Mouse (Mus musculus) urinary bladder, postnatal 14 days (tissue): ENCODE results near the gene Sgcd.
"Not testable (repeated sequence)": the region's sequence is repeated elsewhere in the genome, so short reads cannot be mapped to it uniquely, and the experiment has no call there.

Experiments used
- DNase-seq: peaks from one replicate; pipeline ENCODE4 v3.0.0; 2021; ENCODE audit warnings: low spot score

Gene Sgcd

GRCm38 (mm10) chr11:47777226-47777915, 211.4 kb downstream of the Sgcd start:
- DNase-seq: no peak

- no peak for DNase-seq
These were observed 212.8 kb downstream of the Sgcd start for GRCm38 (mm10) chr11:47776019-47776418.

- no peak for DNase-seq
These were observed 222.9 kb downstream of the Sgcd start for GRCm38 (mm10) chr11:47765859-47766258.

- not testable (repeated sequence) for DNase-seq
These were observed 225.2 kb downstream of the Sgcd start for GRCm38 (mm10) chr11:47763569-47763968.

GRCm38 (mm10) chr11:47759015-47759414, 229.8 kb downstream of the Sgcd start:
- DNase-seq: no peak

- DNase-seq: no peak
These were observed 246.0 kb downstream of the Sgcd start for GRCm38 (mm10) chr11:47742806-47743205.

GRCm38 (mm10) chr11:47704930-47705787, 283.6 kb downstream of the Sgcd start:
- peak; percentile 28 for DNase-seq

- no peak for DNase-seq
These were observed 293.2 kb downstream of the Sgcd start for GRCm38 (mm10) chr11:47695611-47696010.

GRCm38 (mm10) chr11:47658135-47658534, 330.6 kb downstream of the Sgcd start:
- DNase-seq: peak; percentile 30

- DNase-seq: no peak
These were observed 342.9 kb downstream of the Sgcd start for GRCm38 (mm10) chr11:47645911-47646310.

GRCm38 (mm10) chr11:47641567-47642259, 347.1 kb downstream of the Sgcd start:
- DNase-seq: no peak

- no peak for DNase-seq
These were observed 348.2 kb downstream of the Sgcd start for GRCm38 (mm10) chr11:47640556-47640955.

- DNase-seq: no peak
These were observed 358.6 kb downstream of the Sgcd start for GRCm38 (mm10) chr11:47630186-47630585.

GRCm38 (mm10) chr11:47609892-47610291, 378.9 kb downstream of the Sgcd start:
- DNase-seq: no peak

GRCm38 (mm10) chr11:47574635-47575034, 414.1 kb downstream of the Sgcd start:
- DNase-seq: no peak

- no peak for DNase-seq
These were observed 420.3 kb downstream of the Sgcd start for GRCm38 (mm10) chr11:47568488-47568887.

GRCm38 (mm10) chr11:47566156-47566555, 422.6 kb downstream of the Sgcd start:
- DNase-seq: no peak

GRCm38 (mm10) chr11:47524845-47525244, 463.9 kb downstream of the Sgcd start:
- no peak for DNase-seq

- DNase-seq: no peak
These were observed 480.7 kb downstream of the Sgcd start for GRCm38 (mm10) chr11:47508047-47508446.

- not testable (repeated sequence) for DNase-seq
These were observed 485.5 kb downstream of the Sgcd start for GRCm38 (mm10) chr11:47503236-47503635.

- DNase-seq: no peak
These were observed 515.1 kb downstream of the Sgcd start for GRCm38 (mm10) chr11:47473493-47474230.

GRCm38 (mm10) chr11:47460700-47461099, 528.1 kb downstream of the Sgcd start:
- not testable (repeated sequence) for DNase-seq
